Mouse (Mus musculus) large intestine, adult 2 months (tissue): Measurements from ENCODE around the gene Lrrfip2. TPM values are rescaled to one million over a fixed set of nuclear protein-coding genes. Genes with fewer than 3 reads are reported as not detected.

Experiments used
- DNase-seq: peaks from one replicate; pipeline ENCODE4 v3.0.0-alpha.2; 2012; ENCODE audit warnings: low read depth, low spot score
- WGBS: fragments of 180-500 bp; shearing (Covaris S2); methylation state at CpG from one replicate; pipeline ENCODE4 v1.1.7; 2018; 5-methylcytosine and 5-hydroxymethylcytosine counted together
- polyA plus RNA-seq: library from polyadenylated mRNA; depleted of rRNA; stranded (reverse); fragments of >200 nt; gene quantifications from 2 replicates; pipeline ENCODE4 v1.2.3, GENCODE M21; 2012

Lrrfip2 gene
- polyA plus RNA-seq, 1 experiment: 12.7 TPM

DNA sequence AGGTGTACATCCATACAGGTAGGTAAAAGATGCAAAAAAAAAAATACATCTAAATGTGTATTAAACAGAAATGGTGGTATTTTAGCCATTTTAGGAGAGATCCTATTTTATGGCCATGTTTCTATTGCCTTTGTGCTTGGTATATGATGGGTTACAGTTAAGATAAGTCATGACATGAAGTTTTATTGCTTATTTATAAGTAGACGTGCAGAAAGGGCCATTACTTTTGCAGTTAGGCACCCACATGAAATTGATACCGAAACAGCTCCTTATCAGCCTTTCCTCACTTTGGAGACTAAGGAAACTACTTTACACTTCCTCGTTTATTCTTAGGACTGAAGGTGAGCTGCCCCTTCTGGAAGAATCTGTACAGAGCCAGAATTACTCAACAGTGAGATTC lies 9.5 kb upstream of the Lrrfip2 start:
- no peak for DNase-seq
- WGBS: 16% methylated on average over 3 of the region's 3 CpGs

DNA sequence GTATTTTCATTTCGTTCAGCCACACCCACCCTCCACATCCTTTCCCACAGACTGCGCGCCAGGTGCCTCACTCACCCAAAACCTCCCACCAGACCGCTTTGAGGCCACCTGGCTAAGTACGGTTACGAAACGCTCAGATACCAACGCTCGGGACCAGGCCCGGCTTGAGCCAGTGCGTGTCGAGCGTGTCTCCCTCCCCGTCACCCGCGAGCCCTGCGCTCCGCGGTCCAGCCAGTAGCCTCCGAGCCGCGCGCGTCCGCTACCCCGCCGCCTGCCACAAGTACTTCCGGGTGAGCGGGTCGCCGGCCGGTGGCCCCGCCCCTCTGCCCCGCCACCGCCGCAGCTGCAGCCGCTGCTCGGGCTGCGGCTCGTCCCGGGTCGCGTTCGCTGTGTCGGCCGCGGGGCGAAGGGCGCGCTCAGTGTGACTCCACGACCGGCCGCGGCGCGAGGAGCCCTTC lies 431 bp downstream of the Lrrfip2 start:
- DNase-seq: no peak
- WGBS: under 1% methylated on average over 56 of the region's 56 CpGs

DNA sequence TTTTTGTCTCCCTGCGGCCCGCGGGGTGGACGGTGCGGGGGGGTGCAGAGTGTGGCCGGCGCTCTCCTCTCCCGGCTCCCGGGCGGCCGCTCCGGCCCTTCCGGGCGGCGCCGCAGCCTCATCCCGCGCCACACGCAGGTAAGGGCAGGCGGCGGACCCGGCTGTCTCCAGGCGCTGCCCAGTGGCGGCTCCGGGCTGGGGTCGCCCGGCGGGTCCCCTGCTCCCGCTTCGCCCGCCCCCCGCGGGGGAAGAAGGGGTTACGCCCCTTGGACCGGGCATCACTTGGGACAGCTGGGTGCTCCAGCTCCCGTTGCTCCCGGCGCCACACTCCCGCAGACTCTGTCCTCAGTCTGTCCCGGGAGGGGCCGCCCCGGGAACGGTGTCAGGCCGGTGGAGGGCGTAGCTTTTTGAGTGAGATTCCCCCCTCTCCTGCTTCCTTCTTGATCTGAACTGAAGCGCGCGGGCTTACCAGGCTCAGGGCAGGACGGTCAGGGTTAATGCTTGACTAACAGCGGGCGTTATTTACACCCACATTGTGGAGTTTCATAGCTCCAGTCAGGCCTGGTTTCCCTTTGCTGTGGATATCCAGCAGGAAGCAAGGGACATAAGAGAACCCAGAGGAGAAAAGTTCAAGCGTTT lies 979 bp downstream of the Lrrfip2 start:
- under 1% methylated on average over 52 of the region's 52 CpGs for WGBS
- DNase-seq: peak; percentile 63

DNA sequence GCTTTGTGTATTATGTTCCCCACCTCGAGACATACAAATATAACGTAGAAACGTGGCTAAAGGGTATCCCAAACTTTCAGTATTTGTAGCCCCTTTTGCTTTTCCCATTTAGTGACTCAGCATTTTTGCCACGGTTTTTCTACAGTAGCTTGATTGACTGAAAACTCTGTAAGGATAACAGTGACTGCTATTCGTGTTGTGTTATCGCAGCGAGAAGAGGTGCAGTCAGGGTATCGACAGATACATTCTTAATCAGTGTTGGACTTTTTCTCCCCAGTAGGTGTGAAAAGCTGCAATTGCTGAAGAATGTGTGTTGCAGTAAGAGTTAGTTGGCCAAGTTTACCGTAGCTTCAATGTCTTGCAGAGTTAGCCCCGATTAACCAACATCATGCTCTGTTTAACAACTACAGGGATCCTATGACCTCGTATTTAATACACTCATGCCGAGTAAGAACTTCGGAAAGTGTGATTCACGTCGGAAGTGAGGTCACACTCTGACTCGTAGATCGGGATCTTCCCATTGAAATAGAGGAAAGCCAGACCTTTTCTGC lies 1.6 kb downstream of the Lrrfip2 start:
- peak; percentile 86 for DNase-seq
- 1% methylated on average over 17 of the region's 17 CpGs for WGBS

DNA sequence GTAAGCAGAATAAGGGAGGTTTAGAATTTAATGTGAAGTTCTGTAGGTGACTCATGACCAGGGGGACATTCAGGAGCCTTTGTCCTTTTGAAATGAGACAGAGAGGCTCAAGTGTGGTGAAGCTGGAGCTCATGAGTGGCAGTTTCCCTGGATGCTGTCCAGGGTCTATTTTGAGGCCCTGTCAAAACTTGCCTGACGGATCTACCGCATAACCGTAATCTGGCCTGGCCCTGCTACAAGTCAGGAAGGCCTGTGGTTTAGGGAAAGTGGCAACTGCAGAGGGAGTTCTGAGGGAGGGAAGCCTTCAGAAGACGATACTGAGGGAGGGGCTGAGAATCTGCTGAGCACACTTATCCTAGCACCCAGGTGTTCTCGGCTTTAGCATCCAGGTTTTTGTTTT lies 5.1 kb downstream of the Lrrfip2 start:
- DNase-seq: no peak
- WGBS: 23% methylated on average over 5 of the region's 5 CpGs

DNA sequence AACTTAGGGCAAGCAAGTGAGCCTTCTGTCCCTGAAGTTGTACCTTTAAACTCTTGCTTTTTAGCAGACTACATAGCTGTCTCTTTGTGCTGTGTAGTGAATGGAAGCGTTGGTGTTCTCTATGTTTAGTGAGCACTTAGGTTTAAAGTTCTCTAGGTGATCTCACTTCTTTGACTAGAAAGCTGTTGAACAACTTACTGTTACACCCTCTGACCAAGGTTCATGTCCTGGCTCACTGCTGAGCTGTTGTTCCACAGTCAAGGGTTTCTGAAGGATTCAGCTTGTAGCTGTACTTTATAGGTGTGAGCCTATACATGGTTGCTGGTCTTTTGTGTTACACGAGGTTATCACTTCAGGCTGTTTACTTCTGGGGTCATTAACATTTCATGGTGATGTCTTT lies 5.9 kb downstream of the Lrrfip2 start:
- no peak for DNase-seq
- WGBS: 29% methylated on average over 2 of the region's 2 CpGs

DNA sequence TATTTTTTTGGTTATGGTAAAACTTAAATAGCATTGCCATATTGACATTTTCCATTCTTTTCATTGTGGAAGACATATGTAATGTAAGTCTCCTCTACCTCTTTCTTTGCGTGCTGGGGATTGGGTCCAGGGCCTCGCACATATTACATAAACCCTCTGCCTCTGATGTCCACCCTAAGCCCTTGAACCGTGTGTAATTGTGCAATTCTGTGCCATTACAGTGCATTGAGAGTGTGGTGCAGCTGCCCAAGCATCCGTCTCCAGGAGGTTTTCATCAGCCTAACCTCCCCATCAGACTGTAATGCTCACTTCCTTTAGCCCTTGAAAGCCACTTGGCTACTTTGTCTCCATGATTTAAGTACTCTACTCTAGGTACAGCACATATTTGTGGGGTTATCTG lies 7.0 kb downstream of the Lrrfip2 start:
- WGBS: 80% methylated on average over 4 of the region's 4 CpGs
- no peak for DNase-seq

DNA sequence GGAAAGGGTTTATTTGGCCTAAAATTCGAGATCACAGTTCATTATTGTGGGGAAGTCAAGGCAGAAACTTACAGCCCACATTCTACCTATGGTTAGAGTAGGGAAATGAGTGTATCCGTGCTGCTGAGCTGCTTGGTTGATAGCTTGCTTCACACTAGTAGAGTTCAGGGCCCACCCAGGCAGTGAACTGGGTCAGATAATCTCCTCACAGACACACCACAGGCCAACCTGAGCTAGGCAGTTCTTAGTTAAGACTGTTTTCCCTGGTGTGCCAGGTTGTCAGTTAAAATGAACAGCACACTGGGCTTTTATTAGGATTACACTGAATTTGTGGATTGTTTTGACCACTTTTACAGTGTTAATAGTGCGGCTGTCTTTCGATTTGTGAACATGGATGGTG lies 9.3 kb downstream of the Lrrfip2 start:
- DNase-seq: no peak
- WGBS: 72% methylated on average over 4 of the region's 4 CpGs

DNA sequence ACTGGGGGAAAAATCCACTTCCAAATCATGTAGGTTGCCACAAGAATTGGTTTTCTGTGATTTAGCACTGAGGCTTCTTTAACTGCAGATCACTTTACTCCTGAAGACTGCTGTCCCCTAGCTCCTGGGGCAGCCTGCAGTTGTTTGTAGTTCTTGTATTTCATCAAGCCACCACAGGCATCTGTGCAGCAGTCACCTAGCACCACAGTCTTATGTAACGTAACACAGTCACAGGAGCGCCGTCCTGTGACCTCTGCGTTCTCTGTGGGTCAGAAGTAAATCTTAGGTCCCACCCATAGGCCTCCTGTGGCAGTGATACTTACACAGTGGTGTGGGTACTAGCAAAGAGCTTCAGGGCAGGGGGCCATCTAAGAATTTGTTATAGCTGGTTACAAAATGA lies 10.4 kb downstream of the Lrrfip2 start:
- 68% methylated on average over 4 of the region's 4 CpGs for WGBS
- no peak for DNase-seq

DNA sequence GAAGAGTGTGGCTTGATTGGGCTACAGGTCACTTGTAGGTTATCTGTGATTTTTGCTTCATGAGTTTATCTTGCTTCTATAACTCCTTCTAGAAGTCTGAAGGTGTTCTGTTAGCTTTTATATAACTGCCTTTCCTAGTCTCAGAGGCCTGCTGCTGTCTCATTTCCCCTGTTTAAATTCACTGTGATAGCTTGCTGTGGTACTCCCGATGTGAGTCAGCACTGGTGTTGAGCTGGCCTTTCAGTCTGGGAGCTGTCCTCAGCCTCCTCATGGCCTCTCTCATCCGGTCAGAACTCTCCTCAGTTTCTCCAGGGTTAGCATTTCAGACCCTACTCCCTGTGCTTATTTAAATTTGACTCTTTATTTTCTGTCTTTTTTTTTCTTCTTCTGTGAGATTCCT lies 12.7 kb downstream of the Lrrfip2 start:
- WGBS: 71% methylated on average over 2 of the region's 2 CpGs

DNA sequence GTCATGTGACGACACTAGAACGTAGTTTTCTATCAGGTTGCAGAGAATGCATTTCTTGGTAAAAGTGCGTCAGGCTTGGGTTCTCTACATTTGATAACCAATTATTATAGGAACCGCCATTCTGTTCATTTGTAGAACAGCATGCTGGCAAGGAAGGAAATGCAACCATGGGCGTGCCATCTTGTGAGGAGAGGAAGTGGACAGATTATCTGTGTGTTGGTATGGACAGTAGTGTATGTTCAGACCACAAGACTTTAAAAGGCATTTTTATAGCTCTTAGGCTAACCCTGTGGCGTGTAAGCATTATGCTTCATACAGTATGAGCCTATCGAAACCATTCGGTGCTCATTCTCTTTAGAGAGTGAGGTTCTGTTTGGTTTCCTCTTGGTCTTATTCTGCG lies 20.8 kb downstream of the Lrrfip2 start:
- 82% methylated on average over 9 of the region's 9 CpGs for WGBS
- DNase-seq: no peak

More for the DNA sequence above, 12.7 kb downstream of the Lrrfip2 start:
- no peak for DNase-seq

DNA sequence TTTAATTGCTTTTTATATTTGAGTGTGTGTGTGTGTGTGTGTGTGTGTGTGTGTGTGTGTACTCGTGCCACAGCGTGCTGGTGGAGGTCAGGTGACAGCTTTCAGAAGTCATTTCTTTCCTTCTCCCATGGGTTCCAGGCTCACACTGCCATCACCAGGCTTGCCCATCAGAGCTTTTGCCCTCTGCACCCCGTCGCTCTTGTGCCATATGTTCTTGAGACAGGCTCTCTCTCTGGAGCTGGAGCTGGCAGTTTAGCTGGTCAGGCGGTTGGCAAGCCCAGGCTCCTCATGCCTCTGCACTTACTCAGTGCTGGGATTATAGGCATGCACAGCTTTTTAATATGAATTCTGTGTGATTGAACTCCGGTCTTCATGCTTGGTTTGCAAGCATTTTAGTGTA lies 25.3 kb downstream of the Lrrfip2 start:
- WGBS: 84% methylated on average over 6 of the region's 6 CpGs
- no peak for DNase-seq

DNA sequence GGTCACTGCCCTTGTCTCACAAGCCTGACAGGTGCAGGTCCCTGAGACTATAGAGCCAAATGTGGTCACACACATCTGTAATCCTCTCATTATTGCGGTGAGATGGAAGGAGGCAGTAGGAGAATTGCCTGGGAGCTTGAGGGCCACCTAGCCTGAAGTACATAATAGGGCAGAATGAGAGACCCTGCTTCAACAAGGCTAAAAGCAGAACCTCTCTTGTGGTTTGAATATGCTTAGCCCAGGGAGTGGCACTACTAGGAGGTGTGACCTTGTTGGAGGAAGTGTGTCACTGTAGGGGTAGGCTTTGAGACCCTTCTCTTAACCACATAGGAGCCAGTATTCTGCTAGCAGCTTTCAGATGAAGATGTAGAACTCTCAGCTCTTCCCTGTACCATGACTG lies 26.0 kb downstream of the Lrrfip2 start:
- 93% methylated on average over 1 of the region's 1 CpGs for WGBS
- DNase-seq: no peak

DNA sequence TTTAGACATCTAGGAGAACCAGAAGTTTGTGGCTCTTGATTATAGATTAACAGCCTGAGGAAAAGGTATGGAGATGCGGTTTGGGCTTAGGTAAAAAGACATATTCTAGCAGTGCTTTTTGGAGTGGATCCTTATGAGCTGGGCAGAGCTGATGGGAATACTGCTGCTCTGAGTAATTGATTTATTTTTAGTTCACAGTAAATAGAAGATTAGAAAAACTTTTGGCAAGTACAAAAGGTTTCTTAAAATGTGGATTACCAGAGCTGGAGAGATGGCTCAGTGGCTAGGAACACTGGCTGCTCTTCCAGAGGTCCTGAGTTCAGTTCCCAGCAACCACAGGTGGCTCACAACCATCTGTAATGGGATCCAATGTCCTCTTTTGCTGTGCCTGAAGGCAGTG lies 27.3 kb downstream of the Lrrfip2 start:
- 21% methylated on average over 1 of the region's 1 CpGs for WGBS
- DNase-seq: no peak

DNA sequence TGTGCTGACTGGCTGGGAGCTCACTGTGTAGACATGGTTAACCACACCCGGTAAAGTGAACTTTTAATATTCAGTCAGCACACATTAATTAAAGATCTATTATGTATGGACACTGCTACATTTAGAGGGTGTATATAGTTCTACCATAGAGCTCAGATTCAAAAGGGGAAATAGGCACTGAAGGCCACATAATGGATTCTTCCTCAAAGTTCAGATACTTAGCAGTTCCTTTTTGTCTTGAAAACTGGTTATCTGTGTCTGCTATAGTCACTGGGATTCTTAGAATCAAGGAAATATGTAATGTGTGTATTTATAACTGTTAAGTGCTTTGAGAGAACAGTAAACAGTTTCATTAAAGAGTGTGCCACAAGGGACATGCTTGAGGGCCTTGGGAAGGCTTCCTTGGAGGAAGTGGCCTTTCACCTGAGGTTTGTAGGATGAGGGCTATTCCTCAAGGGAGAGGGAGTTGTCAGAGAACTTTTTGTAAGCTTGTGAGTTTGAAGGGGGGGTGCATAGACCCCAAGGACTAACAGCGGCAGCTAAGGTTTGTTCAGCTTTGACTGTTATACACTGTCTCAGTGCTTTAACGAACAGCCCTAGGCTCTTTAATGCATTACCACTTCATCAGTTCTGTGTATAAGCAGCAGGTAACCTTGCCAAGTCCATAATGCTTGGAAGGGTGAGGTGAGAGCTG lies 28.3 kb downstream of the Lrrfip2 start:
- no peak for DNase-seq
- 67% methylated on average over 3 of the region's 3 CpGs for WGBS

DNA sequence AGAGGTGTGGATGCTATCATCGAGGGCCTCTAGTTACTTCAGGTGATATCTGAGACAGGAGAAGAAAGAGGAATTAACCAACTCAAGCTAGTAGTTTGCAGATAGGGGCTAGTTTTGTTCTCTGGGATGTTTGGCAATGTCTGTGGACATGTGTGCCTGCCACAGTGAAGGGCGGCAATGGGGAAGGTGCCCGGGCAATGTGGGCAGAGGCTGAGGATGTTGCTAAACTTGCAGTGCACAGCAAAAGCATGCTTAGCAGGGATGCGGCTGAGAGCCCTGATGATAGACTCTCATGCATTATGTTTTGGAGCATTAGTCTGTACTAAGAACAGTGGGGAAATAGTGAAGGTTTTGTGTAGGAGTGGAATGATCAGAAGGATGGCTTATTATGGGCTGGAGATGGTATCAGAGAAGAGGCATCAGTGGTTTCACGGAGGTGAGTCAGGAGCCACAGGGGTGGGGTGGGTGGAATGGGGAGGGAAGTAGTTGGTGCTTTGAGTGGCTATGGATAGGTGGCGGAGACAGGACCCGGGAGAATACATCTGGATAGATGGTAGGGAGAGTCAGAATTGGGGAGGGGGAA lies 28.9 kb downstream of the Lrrfip2 start:
- DNase-seq: no peak
- WGBS: 76% methylated on average over 7 of the region's 7 CpGs

DNA sequence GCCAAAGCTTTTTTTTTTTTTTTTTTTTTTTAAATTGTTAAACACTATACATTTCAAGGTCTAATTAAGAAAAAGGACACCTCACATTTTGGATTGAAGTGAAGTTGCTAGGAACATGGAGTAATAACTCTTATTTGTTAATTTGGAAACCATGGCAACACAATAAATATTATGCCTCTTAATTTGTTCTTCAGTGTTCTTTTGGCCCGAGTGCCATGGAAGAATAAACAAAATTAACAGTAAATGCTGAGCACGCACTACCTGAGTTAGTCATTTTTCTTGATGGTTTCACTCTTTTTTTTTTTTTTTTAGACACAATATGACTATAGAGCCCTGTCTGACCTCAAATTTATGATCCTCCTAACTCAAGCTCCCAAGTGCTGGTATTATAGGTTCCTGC lies 30.6 kb downstream of the Lrrfip2 start:
- 6% methylated on average over 2 of the region's 2 CpGs for WGBS

DNA sequence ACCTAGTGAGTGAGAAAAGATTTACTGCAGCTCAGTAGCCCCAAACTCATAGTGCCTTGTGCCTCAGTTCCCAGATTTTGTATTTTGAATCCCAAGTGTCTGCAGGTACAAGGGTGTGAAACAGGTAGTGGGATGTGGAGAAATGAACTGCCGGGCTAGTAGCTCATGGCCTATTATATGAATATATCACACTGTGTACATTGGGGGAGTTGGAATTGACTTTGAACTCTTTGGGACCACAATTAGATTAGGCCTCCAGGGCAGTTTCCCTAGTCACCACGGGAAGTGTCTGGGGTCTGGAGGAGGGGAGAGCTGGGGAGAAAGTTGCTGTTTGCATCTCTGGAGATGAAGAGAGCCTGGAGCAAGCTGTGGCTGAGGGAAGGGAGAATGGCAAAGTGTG lies 31.0 kb downstream of the Lrrfip2 start:
- 25% methylated on average over 2 of the region's 2 CpGs for WGBS
- DNase-seq: no peak

More for the DNA sequence above, 30.6 kb downstream of the Lrrfip2 start:
- DNase-seq: no peak

DNA sequence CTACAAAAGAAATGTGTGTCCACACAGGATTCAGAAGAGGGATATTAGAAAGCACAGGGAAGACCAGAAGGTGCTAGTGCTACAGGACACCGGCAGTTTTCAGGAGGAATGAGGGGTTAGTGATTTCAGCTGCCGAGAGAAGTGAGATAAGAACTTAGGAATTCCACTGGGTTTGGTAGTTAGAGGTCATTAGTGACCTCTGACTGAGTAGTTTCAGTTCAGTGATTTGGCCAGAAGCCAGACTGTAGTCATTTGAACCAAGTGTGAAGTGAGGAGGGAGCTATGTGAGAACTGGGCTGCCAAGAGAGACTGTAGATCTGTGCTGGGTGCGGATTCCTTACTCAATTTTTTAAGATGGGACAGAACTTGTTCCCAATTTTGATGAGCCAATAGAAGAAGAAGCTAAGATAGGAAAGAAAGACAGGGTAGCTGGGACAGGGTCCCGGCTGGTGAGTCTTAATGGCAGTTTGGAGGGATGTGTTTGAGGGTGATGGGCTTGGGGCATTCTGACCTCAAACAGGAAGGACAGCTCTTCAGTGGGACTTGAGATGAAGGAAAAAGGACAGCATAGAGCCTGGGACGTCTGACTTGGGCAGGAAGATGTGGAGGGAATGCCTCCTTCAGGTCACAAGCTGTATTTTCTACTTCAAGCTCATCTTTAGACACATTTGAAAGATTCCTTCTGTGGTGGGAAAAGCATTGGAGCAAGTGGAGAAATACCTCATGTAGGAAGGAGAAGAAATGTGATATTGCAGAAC lies 32.0 kb downstream of the Lrrfip2 start:
- DNase-seq: no peak
- 36% methylated on average over 5 of the region's 5 CpGs for WGBS

DNA sequence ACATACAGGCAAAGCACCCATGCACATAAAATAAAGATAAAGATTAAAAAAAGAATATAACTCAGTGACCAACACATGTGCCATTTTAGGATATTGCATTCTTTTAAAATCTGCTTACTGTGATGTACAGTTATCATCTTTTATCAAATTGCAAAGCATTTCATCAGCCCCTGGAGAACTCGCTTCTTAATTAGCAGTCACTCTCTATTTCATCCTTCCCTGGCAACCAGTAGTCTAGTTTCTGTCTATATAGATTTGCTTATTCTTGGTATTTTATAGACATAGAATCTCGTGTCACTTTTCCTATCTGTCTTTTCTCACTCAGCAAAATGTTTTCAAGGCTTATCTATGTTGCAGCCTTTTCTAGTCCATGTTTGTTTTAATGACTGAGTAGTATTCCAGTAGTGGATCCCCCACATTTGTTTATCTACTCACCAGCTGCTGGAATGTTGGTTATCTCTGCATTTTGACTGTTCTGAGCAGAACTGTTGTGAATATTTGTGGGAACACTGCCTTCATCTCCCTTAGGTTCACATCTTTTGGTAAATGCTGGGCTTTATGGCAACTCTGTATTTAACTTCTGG lies 35.0 kb downstream of the Lrrfip2 start:
- WGBS: 78% methylated on average over 2 of the region's 2 CpGs
- DNase-seq: no peak
